Mouse (Mus musculus) spleen, postnatal 4 days (tissue): ENCODE measurements around the gene Zfp362.

ENCODE experiments used
- DNase-seq, 2 experiments: peaks; one replicate each; pipeline ENCODE4 v3.0.0; 2022; ENCODE audit warnings: low spot score in 2 of 2

Gene Zfp362

DNA sequence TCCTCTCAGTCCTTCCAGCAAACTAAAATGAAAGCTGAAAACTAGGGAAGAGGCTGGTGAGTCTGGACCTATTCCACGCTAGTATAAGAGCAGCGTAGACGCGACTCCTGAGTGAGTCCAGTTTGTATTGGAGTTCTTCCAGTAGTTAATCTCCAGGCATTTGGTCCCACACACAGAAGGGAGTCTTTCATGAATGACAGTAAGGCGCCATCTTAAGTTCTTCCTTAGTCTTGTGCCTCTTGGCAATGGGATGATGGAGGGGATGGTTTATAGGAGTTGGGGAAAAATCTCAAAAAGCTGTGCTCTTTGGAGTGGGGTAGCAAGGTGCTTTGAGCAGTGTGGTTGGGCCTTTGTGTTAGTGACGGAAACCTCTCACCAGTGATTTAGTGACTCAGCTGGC is 75.6 kb downstream of the Zfp362 start:
- no peak for DNase-seq

DNA sequence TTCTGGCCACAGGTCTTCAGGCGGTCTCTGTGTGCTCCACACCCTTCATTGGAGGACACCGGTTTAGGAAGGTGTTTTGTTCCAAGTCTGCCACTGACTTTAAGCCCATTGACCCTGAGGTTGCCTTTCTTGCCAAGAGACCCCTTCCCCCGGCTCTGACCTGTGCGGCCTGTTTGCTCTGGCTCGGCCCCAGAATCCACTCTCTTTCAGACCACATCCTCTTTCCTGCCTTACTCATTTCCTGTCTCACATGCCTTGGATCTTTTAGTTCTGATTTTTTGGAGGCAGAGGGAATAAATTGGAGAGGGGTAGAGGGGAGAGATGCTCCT is 76.2 kb downstream of the Zfp362 start:
- no peak for DNase-seq

DNA sequence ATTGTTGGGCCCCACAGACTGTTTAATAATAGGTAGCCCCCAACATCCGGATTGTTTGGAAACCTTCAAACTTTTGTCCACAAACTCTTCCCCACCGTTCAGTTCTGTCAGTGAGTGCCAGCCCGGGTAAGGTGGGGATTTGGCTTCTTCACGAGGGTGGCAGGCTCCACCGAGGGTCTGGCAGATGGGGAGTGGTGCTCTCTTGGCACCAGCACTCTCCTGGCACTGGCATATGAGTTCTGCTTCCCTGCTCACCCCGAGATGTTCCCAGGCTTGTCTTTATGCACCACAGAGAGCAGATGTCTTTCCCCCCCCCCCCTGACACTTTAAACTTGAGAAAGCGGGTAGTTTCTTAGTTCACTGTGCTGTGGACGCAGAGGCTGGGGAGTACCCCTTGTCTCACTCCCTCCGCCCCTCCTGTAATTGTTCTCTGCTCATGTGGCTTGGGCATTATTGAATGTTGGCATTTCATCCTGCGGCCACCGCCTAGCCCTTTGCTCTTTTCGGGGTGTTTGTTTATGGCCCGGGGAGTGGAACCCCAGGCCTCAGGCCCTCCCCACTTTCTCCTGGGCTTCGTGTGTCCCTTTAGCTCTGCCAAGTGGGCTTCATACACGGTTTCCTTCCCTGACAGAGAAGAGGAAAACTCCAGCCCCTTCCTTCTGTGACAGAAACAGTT is 76.7 kb downstream of the Zfp362 start:
- DNase-seq = no peak

DNA sequence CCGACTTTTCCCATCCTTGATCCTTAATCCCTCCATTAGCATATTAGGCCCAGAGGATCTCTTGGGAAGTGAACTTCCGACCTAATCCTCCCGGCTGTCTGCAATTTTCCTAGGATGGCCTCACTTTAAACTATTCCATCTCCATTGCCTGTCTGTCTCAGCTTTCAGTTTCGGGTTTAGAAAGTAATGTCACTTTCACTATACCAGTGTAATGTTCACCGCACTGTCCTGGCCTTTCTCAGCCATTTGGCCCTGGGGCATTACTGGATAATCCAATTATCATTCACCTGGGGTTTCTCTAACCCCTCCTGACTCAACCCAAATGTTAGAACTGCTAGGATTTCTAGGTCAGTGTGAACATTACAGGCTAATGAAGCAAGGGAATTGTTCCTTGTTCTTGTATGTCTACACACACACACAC is 77.4 kb downstream of the Zfp362 start:
- no peak for DNase-seq

DNA sequence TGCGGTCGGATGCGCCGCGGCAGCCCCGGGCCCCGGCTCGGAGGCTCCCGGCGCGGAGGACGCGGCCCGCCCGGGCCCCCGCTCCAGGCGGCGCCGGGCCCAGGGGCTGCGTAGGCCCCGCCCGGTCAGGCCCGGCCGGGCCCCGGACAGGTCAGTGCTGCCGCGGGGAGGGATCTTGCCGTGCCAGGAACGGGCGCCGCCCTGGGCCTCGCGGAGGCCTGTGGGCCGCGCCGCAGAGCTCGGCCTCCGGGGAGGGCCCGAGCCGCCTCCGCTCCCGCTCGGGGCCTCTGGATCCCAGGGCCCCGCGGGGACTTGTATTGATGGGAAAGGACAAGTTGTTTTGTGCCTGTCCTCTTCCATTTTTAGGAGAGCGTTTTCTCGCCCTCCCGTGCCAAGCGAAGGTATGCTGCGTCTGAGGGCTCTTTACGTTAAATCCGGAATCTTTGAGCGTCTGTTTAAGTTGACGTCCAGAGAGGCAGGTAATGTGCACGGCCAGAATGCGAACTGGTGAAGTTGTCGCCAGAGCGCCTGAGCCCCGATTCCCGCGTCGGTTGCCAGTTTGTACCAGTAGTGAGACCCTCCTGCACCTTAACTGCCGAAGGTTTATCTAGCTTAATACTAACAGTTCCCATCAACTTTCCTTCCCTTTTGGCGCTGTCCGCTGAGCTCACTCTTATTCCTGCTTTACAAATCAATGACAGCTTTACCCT is 78.0 kb downstream of the Zfp362 start:
- DNase-seq = peak; percentile 67 to 84

DNA sequence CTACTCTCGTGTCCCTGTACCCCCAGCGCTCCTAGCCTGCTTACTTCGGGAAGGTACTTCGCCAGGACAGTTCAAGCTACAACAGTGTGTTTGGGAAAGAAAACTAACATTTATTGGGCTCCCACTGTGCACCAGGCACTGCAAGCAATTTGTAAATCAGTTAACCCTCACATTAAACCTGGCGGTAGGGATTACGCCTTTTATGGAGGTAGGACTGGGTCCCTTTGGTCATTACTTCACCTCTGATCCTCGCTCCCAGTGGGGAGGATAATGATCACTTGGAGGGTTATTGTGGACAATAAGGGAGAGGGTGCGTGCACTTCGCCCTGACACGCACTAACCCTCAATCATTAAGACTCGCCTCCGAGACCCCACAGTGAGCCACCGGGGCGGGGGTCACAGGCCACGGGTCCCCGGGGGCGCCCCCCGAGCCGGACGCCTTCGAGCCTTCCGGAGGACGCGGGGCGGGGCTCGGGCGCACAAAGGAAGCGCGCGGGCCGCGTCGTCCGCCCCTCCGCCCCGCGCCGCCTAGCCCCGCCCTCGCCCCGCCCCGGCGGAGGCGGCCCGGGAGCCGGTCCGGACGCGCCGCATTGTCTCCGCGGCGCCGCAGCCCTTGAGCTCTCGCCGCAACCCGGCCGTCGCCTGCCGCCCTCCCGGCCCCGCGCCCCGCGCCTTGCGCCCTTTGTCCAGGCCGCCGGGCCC is 78.7 kb downstream of the Zfp362 start:
- peak; percentile 83 to 92 for DNase-seq

DNA sequence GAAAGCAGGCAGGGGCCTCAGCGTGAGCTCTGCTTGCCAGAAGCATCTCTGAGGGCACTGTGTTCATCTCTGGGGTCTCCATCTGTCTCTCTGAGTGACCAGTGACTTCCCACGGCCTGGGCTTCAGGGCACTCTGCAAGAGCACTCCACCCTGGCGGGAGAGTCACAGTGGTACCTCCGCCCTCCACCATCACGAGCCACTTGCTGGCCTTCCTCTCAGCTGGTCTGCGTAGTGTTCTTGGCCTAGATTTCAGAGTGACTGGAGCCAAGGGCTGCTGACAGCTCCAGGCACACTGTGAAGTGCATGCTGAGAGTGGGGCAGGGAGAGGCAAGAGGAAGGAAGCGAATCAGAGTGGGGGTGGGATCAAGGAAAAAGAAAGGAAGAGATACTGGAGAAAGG is 81.8 kb downstream of the Zfp362 start:
- no peak for DNase-seq

DNA sequence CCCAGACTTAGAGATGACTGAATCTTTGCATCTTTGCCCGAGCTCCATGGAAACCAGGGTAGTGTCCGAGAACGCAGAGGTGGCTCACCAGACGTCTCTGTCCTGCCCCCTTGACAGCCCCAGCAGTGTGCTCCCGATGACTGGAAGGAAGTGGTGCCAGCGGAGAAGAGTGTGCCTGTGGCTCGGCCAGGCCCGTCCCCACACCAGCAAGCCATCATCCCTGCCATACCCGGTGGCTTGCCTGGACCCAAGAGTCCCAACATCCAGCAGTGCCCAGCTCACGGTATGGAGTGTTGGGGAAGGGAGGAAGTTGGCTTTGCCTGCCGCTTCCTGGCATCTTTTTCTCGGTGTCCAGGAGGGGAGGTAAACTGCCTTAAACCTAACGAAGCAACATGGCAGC is 82.4 kb downstream of the Zfp362 start:
- DNase-seq = no peak
